Mouse (Mus musculus) megakaryocyte, embryonic 14.5 days (primary cell): Measurements from ENCODE around the gene Sorbs1.

Experiments used
- FLI1 ChIP-seq: IDR thresholded peaks from 2 replicates; pipeline ENCODE4 v1.6.1; 2012; ENCODE audit warnings: low read length, inconsistent platforms, mixed read lengths
- GATA1 ChIP-seq: IDR thresholded peaks from 3 replicates; pipeline ENCODE4 v1.6.1; 2012; ENCODE audit warnings: mixed read lengths, low read length, inconsistent platforms, borderline replicate concordance

DNA sequence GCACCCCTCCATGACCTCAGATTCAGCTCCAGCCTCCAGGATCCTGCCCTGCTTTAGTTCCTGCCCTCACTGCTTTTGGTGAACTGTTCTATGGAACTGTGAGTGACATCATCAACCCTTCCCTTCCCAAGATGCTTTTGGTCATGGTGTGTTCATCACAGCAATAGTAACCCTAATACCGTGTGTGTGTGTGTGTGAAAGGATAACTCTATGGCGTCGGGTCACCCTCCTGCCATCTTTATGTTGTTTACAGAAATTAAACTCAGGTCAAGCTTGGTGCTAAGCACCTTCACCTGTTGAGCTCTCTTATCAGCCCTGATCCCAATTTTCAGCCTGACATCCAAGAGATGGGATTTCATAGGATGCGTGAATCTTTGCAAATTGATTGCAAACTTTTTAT is 162.7 kb downstream of the Sorbs1 start:
- no peak for TF ChIP-seq GATA1
- TF ChIP-seq FLI1, result no peak
